Mouse (Mus musculus) right cerebral cortex, adult 2 months (tissue): ENCODE measurements around the gene Kifc3.
"Not testable (repeated sequence)": the region's sequence is repeated elsewhere in the genome, so short reads cannot be mapped to it uniquely, and the experiment has no call there.

Source experiments
- DNase-seq, 2 experiments: peaks; one replicate each; pipeline ENCODE4 v3.0.0; 2021 to 2022; ENCODE audit warnings: low spot score in 2 of 2

The Kifc3 gene

GRCm38 (mm10) chr8:95202056-95202570 lies 499 bp downstream of the Kifc3 start:
- DNase-seq = no peak

- no peak for DNase-seq
These were observed 1.1 kb downstream of the Kifc3 start for GRCm38 (mm10) chr8:95201491-95201890.

- no peak for DNase-seq
These were observed 2.6 kb downstream of the Kifc3 start for GRCm38 (mm10) chr8:95200001-95200405.

- DNase-seq = no peak
These were observed 6.9 kb downstream of the Kifc3 start for GRCm38 (mm10) chr8:95195728-95196127.

GRCm38 (mm10) chr8:95191497-95192175 lies 11.0 kb downstream of the Kifc3 start:
- DNase-seq = no peak

GRCm38 (mm10) chr8:95187579-95187978 lies 15.0 kb downstream of the Kifc3 start:
- no peak for DNase-seq

- no peak for DNase-seq
These were observed 16.6 kb downstream of the Kifc3 start for GRCm38 (mm10) chr8:95185891-95186513.

- no peak for DNase-seq
These were observed 17.5 kb downstream of the Kifc3 start for GRCm38 (mm10) chr8:95185104-95185503.

- DNase-seq = no peak
These were observed 18.4 kb downstream of the Kifc3 start for GRCm38 (mm10) chr8:95184171-95184570.

- no peak for DNase-seq
These were observed 20.8 kb downstream of the Kifc3 start for GRCm38 (mm10) chr8:95181850-95182249.

- DNase-seq = no peak
These were observed 24.4 kb downstream of the Kifc3 start for GRCm38 (mm10) chr8:95178191-95178590.

GRCm38 (mm10) chr8:95176985-95177384 lies 25.6 kb downstream of the Kifc3 start:
- no peak for DNase-seq

- peak; percentile 30 to 52 for DNase-seq
These were observed 26.8 kb downstream of the Kifc3 start for GRCm38 (mm10) chr8:95175808-95176207.

- no peak for DNase-seq
These were observed 27.3 kb downstream of the Kifc3 start for GRCm38 (mm10) chr8:95175306-95175705.

- DNase-seq = no peak
These were observed 30.2 kb downstream of the Kifc3 start for GRCm38 (mm10) chr8:95172433-95172832.

- no peak for DNase-seq
These were observed 34.9 kb downstream of the Kifc3 start for GRCm38 (mm10) chr8:95167726-95168125.

- no peak for DNase-seq
These were observed 36.2 kb downstream of the Kifc3 start for GRCm38 (mm10) chr8:95166400-95166799.

GRCm38 (mm10) chr8:95165923-95166322 lies 36.7 kb downstream of the Kifc3 start:
- peak in 1 of 2 experiments; percentile 41 for DNase-seq

GRCm38 (mm10) chr8:95164469-95164868 lies 38.1 kb downstream of the Kifc3 start:
- DNase-seq = no peak

GRCm38 (mm10) chr8:95163969-95164368 lies 38.6 kb downstream of the Kifc3 start:
- DNase-seq = not testable (repeated sequence)

GRCm38 (mm10) chr8:95162785-95163184 lies 39.8 kb downstream of the Kifc3 start:
- DNase-seq = no peak

GRCm38 (mm10) chr8:95159344-95159743 lies 43.3 kb downstream of the Kifc3 start:
- no peak for DNase-seq

GRCm38 (mm10) chr8:95158654-95159053 lies 44.0 kb downstream of the Kifc3 start:
- DNase-seq = no peak
